Mouse (Mus musculus) embryo, embryonic 9.5 days (tissue): ENCODE results near the gene Slc5a3.
A peak's percentile ranks its signal among the peaks of the same experiment; 100 is the strongest.
"Not testable (repeated sequence)": the region's sequence is repeated elsewhere in the genome, so short reads cannot be mapped to it uniquely, and the experiment has no call there.

ENCODE experiments used
- DNase-seq: peaks from one replicate; pipeline ENCODE4 v3.0.0-alpha.2; 2017; ENCODE audit errors: extremely low spot score

Slc5a3 gene

GRCm38 (mm10) chr16:92062832-92063231, 4.7 kb downstream of the Slc5a3 start:
- DNase-seq = no peak

- DNase-seq = no peak
Measured at GRCm38 (mm10) chr16:92064801-92065200, 6.7 kb downstream of the Slc5a3 start.

- DNase-seq = no peak
Measured at GRCm38 (mm10) chr16:92070338-92070737, 12.2 kb downstream of the Slc5a3 start.

- DNase-seq = no peak
Measured at GRCm38 (mm10) chr16:92076797-92077196, 18.7 kb downstream of the Slc5a3 start.

- DNase-seq = no peak
Measured at GRCm38 (mm10) chr16:92083771-92084453, 25.8 kb downstream of the Slc5a3 start.

- DNase-seq = no peak
Measured at GRCm38 (mm10) chr16:92089225-92089624, 31.1 kb downstream of the Slc5a3 start.

GRCm38 (mm10) chr16:92091876-92092275, 33.8 kb downstream of the Slc5a3 start:
- DNase-seq = no peak

- no peak for DNase-seq
Measured at GRCm38 (mm10) chr16:92098351-92099051, 40.4 kb downstream of the Slc5a3 start.

- DNase-seq = no peak
Measured at GRCm38 (mm10) chr16:92099598-92099997, 41.5 kb downstream of the Slc5a3 start.

GRCm38 (mm10) chr16:92100111-92100510, 42.0 kb downstream of the Slc5a3 start:
- no peak for DNase-seq

- DNase-seq = no peak
Measured at GRCm38 (mm10) chr16:92102115-92102514, 44.0 kb downstream of the Slc5a3 start.

GRCm38 (mm10) chr16:92102931-92103330, 44.8 kb downstream of the Slc5a3 start:
- not testable (repeated sequence) for DNase-seq

GRCm38 (mm10) chr16:92103572-92104331, 45.6 kb downstream of the Slc5a3 start:
- DNase-seq = peak; percentile 39

GRCm38 (mm10) chr16:92104332-92104590, 46.1 kb downstream of the Slc5a3 start:
- no peak for DNase-seq

- DNase-seq = no peak
Measured at GRCm38 (mm10) chr16:92104951-92105350, 46.8 kb downstream of the Slc5a3 start.

- DNase-seq = no peak
Measured at GRCm38 (mm10) chr16:92105631-92106030, 47.5 kb downstream of the Slc5a3 start.

GRCm38 (mm10) chr16:92107346-92107745, 49.2 kb downstream of the Slc5a3 start:
- DNase-seq = no peak

GRCm38 (mm10) chr16:92114706-92115241, 56.7 kb downstream of the Slc5a3 start:
- no peak for DNase-seq

GRCm38 (mm10) chr16:92115611-92116421, 57.7 kb downstream of the Slc5a3 start:
- DNase-seq = peak; percentile 33

- DNase-seq = no peak
Measured at GRCm38 (mm10) chr16:92117337-92118209, 59.5 kb downstream of the Slc5a3 start.

GRCm38 (mm10) chr16:92119013-92119515, 60.9 kb downstream of the Slc5a3 start:
- DNase-seq = no peak
